Mouse (Mus musculus) left cerebral cortex, postnatal 14 days (tissue): ENCODE data around the gene Zfp978. TPM values are rescaled to one million over a fixed set of nuclear protein-coding genes. Genes with fewer than 3 reads are reported as not detected.
"Not testable (repeated sequence)": the region's sequence is repeated elsewhere in the genome, so short reads cannot be mapped to it uniquely, and the experiment has no call there.

ENCODE experiments used
- DNase-seq, 2 experiments: peaks; one replicate each; pipeline ENCODE4 v3.0.0; 2021 to 2022; ENCODE audit warnings: low spot score in 2 of 2, mixed read lengths in 1 of 2
- intact Hi-C: fragments of 180-260 bp; cut with DNase I; formaldehyde crosslinking; loops from one replicate; pipeline ENCODE4 v1.15.1; 2025
- total RNA-seq, 2 experiments: library from RNA; stranded (reverse); gene quantifications; 2 replicates each; pipeline ENCODE4 v1.2.3; 2021

Gene Zfp978
- total RNA-seq, 2 experiments from 2014 or later, result 0.37 TPM; not detected in 1

DNA sequence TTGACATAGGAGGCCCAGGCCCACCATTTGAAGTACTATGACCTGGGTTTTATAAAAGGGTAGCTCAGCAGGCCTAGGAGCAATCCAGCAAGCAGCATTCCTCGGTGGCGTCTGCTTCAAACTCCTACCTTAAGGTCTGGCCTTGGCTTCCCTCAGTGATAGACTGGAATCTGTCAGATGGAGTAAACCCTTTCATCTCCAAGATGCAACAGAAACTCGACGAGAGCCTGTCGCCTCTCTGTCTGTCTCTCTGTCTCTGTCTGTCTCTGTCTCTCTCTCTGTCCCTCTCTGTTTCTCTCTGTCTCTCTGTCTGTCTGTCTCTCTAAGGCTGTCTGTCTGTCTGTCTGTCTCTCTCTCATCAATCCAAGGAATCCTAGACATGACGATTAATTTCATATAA is 42.4 kb downstream of the Zfp978 start:
- DNase-seq, intact Hi-C loops: not testable (repeated sequence)

DNA sequence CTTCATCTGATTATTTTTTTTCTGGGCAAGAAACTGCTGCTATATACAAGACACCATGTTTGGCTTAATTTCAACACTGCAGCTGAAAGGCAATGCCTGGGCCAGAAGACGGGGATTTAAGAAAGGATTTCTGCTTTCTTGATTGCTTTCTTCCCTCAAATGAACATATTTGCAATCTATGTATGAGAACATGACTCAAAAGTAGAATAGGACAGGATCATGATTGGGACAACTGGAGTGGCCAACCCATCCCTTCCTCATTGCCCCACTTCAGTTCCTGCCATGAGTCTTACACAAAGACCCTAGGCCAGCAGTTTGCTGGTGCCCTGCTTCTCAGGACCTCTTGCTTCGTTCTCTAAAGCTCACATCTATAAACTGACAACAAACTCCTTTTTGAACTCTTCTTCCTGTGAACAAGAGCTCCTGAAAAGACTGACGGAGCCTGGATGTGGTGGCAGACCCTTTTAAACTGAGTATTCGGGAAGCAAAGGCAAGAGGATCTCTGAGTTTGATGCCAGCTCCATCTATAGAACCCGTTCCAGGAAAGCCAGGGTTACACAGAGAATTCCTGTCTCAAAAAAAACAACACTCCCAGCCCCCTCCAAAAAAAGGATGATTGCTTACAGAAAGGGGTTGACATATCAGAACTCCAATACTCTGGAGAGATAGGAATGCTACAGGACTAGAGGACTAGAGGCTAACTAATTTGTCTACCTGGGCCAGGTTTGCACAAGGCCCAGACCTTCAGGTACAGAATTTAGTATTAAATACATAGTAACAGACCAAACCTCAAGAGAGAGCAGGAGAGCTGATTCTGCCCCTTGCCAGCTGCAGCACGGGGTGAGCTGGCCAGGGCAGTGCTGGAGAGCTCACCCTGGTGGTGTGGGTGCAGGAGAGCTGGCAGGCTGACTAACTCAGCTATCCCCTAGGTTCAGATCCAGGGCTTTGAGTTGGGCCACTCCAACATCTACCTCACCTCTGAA is 43.1 kb downstream of the Zfp978 start:
- intact Hi-C loops, DNase-seq: not testable (repeated sequence)

DNA sequence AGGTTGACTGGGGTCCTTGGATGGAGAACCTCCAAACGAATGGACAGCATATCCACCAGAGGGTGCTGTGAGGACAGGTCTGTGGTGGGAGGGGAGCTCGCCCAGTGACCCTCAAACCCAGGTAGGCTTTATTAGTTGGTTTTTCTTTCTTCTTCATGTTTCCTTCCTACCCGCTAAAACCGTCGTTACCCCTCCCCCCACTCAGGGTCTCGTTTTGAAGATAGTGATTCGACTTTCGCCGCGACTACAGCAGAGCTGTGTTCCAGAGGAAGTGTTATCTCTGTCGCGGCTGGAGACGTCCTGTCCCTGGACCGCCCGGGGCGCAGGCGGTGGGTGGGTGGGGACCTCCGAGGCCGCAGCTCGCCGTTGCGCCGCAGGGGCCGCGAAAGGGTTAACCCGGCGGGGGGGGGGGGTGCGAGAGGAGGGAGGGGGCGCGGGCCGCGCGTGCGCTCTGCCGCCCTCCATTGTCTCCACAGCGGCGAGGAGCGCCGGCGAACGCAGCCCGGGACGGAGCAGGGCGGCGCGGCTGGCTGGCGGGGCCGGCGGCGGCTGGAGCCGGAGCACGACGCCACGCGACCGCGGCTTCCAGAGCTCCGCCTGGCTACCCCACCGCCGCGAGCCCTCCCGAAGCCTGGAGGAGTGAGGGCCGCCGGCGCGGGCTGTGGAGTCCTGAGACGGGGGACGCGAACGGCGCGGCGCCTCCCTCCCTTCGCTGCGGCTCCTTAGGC is 45.8 kb downstream of the Zfp978 start:
- DNase-seq, result no peak
- intact Hi-C loops, result no loop called here

DNA sequence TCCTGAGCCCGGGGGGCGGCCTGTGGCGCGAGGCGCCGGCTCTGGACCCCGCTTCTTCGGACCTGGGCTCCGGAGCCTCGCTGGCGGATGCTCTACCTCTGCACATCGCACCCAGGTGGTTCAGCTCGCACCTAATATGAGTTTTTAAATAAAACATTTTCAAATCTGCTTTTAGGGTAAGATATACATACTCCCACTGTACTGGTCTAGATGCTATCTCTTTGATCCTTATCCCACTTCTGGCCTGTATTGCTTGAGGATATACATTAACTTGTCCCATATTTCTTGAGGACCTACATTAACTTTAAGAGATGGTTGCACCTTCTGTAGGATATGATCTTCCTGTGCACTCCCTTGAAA is 46.3 kb downstream of the Zfp978 start:
- no peak for DNase-seq
- intact Hi-C loops, result no loop called here

DNA sequence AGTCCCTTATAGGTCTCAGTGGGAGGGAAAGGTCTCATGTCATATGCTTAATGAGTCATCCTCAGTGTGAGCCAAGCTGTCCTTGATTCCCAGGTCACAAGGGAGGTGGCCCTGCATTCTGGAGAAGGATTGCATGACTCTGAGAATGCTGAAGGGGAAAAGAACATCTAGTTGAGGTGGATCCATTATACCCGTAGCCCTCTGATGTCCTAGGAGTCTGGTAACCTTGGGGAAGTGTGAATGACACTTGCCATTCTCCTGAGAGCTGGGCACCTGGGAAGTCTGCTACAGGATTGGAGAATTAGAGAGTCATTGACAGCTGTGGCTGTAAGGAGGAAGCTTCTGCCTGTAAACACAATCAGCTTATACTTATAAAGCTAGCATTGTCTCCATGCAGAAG is 55.3 kb downstream of the Zfp978 start:
- intact Hi-C loops, result not testable (repeated sequence)

DNA sequence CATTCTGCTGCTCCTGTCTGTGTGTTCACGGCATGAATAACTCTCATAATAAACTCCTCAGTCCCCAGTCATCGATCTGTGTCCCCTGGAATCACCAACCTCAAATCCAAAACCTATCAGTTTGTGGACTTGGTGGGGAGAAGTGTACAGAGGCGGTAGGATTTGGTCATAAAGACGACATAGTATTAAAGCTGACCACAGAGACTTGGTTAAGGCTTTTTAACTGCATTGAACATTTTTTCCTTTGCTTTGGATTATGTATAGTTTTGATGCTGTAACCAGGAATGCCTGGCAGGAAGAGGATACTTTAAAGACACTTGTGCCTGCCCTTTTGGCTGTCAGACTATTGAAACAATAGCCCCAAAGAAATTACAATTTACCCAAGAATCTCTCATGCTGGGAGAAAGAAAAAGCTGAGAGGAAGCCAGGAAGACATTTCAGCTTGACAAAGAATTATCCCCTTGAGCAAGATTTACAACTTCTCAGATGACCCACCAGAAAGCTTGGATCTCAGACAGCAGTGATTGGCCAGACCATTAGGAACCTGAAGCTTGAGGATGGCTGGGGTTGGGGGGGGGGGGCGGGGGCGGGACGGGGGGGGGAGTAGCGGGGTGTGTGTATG is 56.2 kb downstream of the Zfp978 start:
- intact Hi-C loops, result no loop called here
- no peak for DNase-seq

More for the DNA sequence above, 55.3 kb downstream of the Zfp978 start:
- DNase-seq, result not testable (repeated sequence)

DNA sequence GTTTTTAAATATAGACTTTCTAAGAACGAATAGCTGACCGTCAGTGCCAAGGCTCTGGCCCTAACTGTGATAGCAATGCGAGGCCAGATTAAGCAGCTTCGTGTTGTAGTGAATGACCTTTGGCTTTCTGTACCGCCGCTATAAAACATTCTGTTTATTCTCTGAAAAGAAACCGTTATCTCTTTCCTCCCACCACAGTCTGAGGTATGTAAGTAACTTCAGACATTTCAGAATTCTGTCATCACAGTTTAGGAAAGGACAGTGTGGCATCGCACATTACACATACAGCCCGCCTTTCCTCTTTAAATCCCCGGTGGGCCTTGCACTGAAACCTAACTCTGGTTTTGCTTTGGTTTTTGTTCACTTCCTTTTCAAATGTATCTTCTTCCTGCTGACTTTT is 56.8 kb downstream of the Zfp978 start:
- no peak for DNase-seq
- intact Hi-C loops, result no loop called here

DNA sequence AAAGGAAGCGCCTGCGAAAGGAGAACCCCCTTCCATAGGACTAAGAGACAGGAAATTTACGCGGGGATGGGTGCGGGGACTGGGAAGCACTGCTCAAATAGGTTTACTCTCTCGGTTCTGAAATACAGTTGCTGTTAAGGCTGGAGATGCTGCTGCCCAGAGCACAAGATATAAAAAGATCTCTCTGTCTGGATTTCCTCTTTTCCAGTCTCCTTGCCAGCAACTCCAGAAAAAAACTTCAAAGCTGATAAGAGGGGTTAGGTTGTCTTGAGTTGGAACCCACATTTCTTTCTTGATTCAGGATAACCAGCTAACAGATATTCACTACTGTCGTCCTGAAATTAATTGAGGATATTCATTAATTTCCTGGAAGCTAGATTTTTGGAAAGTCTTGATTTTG is 57.2 kb downstream of the Zfp978 start:
- intact Hi-C loops, DNase-seq: not testable (repeated sequence)

DNA sequence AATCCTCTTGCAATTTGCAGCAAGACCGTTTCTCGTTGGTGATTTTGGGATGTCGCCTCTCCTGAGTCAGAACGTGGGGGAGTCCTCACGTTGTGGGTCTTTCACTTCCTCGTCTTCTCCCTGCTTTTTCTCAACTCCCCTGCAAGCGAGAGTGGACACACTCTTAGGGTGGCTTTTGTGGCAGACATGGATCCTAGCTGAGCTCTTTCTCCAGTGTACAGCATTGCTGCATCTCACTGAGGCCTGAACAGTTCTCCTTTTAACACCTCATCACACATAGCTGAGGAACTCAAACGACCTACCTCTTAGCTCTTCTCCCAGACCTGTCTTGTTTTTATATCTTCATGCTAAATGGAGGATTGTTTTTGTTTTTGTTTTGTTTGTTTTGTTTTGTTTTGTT is 58.1 kb downstream of the Zfp978 start:
- intact Hi-C loops, result not testable (repeated sequence)

DNA sequence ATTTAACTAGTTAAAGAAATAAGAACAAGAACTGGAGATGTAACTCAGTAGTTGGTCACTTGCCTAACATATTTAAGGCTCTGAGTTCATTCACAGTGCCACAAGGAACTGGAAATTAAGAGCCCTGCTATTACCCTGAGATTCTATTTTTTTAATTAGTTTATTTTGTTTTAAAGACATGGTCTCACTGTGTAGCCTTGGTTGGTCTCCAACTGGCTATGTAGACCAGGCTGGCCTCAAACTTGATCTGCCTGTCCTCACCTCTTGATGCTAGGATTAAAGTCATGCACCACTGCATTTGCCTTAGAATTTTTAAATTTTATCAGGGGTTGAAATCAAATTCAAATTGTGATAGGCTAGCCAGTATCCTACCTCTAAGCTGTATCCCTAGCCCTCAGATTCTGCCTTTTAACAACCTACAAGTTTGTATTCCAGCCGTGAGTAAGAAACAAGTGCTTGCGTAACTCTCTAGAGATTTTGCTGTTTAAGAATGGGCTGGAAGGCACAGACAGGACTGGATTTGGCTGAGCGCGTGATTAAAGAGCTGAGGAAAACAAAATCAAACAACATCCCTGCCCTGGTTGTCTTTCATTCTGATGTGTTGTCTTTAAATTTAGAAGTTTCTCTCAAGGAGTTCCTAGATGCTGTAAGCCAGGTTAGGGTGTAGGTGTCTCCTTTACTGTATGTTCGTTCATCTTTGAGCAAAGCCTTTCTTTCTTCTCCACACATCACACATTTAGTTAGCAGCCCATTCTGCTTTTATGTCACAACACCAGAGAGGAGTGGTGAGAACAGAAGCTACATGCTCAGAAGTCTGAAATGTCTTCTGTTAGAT is 58.9 kb downstream of the Zfp978 start:
- intact Hi-C loops, DNase-seq: not testable (repeated sequence)

More for the DNA sequence above, 58.1 kb downstream of the Zfp978 start:
- DNase-seq, result not testable (repeated sequence)

DNA sequence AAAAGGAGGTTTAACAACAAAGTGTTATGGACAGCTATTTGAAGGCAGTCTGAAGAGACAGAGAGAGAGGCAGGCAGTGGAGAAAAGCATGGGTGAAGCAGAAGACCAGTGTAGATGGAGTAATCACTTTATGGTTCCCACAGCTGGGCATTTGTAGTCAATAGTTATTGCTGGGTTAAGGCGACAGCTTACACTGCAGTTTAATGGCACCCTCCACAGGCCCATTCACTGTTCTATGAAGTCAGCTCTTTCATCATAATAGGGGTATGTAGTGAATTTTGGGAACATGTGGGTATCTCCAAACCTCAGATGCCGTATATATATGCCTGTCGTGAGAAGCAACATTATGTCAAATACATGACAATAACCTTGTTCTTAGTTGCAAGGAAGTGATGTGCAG is 59.7 kb downstream of the Zfp978 start:
- no peak for DNase-seq
- intact Hi-C loops, result no loop called here

DNA sequence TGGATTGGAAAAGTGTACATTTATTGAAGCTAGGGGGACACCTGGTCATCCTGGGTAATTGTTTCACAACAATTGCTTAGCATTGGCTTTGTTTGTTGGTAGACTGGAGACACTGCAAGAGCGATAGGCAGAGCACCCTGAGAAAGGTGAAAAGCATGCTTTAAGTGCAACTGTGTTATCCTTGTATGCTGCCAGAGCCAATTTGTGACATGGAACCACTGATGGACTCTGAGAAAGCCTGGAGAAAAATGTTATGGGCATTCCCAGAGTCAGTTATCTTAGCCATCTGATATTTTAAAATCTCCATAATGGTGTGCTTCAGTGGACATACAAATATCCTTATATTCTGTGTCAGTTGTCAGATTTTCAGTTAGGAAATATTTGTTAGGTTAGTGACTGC is 60.2 kb downstream of the Zfp978 start:
- intact Hi-C loops, DNase-seq: not testable (repeated sequence)

DNA sequence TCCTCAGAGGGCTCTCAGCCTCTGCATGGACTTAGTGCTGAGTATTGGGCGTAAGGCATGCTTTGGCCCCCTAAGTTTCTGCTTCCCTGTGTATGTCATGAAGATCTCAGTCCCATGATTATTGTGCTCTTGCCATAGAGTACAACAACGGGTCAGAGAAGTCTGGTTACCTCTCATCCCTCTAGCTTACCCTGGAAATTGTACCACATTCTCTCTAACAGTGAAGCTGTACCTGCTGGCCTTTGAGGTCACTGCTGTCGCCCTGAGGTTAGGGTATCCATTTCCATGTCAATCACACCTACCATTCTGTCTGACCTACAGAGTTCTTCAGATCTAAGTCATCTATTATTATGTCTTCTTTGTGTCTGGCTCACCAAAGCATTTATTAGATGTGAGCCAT is 62.0 kb downstream of the Zfp978 start:
- DNase-seq, result no peak
- intact Hi-C loops, result no loop called here

DNA sequence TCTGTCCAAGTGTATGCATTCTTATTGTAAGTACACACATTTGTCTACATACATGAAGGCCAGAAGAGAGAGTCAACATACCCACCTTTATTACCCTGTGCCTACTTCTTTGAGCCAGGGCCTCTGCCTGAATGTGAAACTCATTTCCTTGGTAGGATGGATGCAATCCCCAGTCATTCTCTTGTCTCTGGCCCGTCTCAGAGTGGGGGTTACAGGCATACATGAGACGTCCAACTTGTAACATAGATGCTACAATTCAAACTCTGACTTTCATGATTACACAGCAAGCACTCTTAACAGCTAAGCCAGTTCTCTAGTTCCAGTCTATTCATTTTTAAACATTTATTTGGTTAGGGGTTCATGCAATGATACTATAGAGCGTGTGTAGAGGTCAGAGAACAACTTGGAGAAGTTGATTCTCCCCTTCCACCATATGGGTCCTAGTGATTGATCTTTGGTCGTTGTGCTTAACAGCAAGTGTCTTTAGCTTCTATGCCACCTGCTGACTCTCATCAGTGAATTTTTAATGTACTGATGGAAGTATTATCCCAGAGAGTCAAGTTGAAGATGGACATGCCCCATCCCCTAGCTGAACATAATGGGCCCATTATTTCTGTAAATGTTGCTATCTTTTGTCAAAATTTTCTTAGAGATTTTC is 62.7 kb downstream of the Zfp978 start:
- intact Hi-C loops, result no loop called here

DNA sequence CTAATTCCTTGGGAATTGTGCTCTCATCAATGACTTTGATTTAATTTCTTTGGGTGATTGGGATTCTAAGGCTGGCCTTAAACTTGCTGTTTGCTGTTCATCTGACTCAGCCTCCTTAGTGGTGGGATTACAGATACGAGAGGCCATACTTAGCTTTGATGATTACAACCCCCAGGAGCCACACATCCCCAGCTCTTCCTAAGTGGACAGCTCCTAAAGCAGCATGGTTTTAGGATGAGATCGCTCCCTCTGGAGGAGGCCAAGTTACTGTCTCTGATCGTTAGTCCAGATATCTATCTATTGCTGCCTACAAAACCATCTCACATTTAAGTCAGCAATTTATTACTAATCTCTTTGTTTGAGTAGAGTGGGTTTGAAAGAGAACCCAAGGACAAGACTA is 63.3 kb downstream of the Zfp978 start:
- DNase-seq, intact Hi-C loops: not testable (repeated sequence)

More for the DNA sequence above, 62.7 kb downstream of the Zfp978 start:
- DNase-seq, result no peak

DNA sequence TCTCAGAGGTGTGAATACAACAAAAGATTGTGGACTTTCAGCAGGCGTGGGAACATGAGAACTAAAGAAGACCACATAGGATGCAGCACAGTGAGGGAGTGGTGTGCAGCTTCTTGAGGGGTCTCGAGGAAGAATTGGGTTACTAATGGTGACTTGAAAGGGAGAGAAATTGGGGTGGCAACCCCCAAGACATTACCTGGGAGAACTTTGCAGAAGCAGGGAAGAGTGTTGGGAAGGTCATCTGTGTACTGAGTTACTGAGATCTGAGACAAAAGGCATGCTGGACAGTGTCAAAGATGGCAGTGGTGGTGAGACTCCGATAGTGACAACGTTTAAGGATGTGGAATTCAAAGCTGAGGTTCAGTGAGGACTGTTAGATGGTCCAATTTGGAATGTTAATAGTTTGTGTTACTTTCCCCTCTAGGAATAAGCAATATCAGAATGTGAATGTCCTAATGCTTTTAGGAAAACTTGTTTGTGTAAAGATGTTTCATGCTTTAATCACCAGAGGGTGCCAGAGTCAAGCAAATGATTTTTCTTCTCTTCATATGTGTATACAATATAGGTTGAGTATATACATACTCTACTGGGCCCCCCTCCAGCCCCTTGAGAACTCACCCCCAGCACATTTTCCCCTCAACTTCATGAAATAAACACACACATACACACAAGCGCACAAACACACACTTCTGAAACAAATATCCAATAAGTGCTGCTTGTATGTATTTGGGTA is 64.7 kb downstream of the Zfp978 start:
- DNase-seq, result peak in 1 of 2 experiments; percentile 50

DNA sequence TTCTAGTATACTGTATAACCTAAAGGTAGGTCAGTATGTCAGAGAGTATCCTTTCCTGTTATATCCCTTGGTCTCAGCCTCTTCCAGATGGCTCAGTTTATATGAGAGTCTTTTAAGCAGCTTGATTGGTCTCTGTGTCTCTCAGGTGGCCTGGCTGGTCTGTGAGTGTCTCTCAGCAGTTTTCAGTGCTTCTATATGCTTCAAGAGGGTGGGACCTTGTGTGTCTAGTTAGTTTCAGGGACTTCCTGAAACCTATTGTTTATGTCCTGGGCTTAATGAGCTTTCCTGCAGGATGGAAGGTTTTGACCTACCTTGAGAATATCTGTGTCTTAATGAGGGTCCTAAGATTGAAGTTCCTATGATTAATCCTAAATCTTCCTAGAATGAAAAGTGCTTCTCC is 69.5 kb downstream of the Zfp978 start:
- intact Hi-C loops, result no loop called here
- no peak for DNase-seq

More for the DNA sequence above, 64.7 kb downstream of the Zfp978 start:
- intact Hi-C loops, result not testable (repeated sequence)
